Mouse (Mus musculus) frontal cortex, postnatal 10 days (tissue): ENCODE results near the gene Apela.

Source experiments
- DNase-seq, 2 experiments: peaks; one replicate each; pipeline ENCODE4 v3.0.0; 2022; ENCODE audit warnings: low spot score in 2 of 2, mixed read lengths in 1 of 2

The Apela gene

DNA sequence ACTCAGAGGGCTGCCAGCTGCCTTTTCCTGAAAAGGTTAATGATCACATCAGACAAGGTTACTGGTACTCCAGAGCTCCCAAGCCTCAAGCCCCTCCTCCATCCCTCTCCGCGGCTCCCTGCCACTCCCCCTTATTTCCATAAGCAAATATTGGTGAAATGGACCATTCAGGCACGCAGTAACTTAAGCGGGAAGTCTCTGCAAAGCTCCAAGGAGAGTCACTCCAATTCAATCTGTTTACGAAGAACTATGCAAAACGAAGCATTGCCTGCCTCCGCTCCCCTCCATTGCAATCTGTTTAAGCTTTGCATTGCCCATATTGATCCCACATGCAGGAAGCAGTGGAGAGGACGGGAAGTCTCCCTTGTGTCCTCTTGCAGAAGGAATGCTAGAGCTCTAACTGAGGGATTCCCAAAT is at the start of gene Apela:
Gene Apela (minus strand): TSS at position 220 of the 417 bp plus-strand sequence.
- no peak for DNase-seq

DNA sequence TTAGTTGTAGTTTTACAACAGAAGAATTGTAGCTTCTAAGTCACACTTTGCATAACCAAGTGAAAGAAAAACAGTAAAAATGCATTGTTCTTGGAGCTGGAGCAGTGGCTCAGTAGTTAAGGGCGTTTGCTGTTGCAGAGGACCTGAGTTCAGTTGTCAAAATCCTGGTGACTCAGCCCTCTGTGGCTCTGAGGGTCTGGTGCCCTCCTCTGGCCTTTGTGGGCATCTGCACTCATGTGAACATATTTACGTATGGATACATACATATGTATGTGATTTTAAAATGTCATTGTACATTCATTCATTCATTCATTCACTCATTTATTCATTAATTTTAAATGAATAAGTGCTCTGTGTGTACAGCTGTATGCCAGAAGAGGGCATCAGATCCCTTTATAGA is 48.5 kb upstream of the Apela start:
- DNase-seq, result no peak

DNA sequence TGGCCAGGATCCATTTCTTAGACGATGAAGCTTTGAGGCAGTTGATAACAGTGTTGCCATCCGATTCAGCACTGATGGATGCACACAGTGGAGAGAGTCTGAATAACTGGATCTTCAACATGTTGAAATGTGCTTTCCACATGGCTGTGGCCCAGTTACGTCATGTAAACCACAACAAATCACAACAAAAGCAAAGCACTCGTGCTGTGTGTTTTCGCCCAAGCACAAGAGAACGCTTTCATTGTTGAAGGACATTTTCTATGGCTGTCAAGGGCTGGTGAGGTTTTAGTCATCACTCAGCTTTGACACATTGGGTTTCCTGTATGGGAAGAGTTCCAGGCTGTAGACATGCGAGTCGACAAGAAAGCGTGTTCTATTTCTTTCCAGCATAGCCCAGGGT is 43.6 kb upstream of the Apela start:
- DNase-seq, result no peak

DNA sequence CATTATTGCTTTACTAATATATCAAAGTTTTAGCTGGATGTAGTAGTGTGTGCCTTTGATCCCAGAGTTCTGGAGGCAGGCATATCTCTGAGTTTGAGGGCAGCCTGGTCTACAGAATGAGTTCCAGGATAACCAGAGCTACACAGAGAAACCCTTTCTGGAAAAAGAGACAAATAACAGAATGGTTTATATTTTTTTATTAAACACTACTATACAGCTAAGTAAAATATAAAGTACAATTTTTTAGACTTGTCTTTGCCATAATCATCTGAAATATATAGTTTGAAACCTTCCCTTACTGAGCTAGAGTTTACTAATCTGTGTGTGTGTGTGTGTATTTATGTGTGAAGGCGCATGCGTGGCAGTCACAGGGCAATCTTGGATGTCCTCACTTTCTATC is 37.6 kb upstream of the Apela start, which contains the start of gene Gm10663:
Gene Gm10663 (plus strand): TSS at position 301 of the 400 bp plus-strand sequence.
- no peak for DNase-seq

DNA sequence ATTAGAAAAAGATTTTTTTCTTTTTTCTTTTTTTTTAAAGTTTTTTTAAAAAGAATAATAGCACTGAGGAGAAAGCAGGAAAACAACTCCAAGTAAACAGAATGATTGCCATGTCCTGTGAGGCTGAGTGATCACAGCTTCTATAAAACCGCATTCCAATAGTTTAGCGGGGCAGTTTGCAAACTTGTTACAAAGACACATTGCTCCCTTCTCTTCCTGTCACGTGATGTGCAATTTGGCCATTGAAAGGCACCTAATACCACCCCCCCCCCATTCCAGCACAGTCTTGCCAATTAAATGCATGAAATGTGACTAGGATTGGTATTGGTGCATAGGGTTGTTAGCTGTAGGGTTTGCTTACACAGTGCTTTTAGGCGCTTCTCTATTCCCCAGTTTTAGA is 33.9 kb upstream of the Apela start:
- no peak for DNase-seq

DNA sequence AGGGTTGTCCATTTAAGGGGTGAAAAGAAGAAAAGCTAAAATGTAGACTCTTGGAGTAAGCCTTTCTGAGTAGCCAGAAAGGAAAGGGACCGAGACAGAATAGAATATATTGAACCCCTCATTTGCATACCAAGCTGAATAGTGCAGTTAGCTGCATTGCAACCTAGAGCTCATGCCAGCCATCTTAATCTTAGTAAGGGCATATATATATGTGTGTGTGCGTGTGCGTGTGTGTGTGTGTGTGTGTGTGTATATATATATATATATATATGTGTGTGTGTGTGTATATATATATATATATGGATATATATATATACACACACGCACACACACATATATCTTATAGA is 31.3 kb upstream of the Apela start:
- DNase-seq, result no peak

DNA sequence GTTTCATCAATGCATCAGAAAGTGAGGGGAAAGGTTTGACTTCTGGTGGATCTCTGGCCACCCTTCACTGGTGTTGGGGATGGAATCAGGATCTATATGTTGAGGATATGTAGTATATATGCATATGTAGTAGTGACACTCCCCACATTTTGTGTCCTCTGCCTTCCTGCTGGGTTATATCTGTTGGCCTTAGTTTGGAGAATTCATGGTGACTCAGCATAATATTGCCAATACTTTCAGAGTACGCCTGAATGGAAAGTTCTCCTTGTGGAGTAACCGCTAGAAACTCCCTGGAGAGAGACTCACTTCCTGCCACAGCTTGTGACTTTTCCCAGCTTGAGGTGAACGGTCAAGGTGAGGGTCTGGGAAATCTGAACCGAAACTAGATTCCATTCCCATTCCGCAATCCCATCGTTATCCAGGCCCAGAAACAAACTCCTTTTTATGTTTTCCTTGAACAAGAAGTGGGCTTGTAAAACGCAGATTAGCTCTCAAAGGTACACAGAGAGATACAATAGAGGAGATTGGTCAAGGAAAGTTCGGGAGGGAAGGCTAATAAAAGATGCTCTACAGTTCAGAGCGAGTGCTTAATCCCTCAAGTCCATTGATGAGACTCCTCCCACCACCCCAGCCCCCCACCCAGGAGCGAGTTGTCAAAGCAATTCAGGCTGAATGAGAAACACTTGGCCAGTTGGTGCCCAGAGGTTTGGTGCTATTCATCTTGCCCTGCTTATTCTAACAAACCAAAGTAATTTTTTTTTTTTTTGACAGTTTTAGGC is 30.7 kb upstream of the Apela start:
- DNase-seq, result no peak

DNA sequence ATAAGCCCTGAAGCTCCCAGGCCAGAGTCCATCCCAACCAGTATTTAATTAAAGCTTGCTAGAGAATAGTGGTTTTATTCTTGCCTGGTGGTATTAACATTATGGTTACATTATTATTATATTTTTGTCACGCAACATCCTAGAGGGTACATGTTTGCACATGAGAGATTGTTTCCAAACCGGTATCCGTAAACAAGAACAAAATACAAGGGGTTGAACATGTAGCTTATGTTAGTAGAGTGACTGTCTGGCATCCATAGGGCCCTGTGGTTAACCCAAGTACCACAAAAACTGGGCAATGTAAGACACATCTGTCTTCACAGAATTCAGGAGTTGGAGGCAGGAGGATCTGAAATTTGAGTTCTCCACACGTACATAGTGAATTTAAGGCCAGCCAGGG is 29.9 kb upstream of the Apela start:
- DNase-seq, result no peak

DNA sequence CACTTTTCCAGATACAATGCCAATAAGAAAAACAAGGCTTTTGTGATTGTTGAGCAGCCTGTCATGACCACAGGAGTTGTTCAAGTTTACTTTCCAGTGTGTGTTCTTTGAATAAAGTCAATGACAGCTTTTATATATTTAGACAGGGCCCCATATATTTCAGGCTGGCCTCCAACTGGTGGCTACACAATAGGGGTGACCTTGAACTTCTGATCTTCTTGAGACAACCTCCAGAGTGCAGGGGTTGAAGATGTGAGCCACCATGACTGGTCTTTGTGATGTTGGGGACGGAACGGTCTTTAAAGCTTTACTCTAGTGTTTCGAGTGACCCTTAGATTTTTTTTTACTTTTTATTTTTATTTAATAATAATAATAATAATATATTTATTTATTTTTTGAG is 28.5 kb upstream of the Apela start:
- DNase-seq, result no peak

DNA sequence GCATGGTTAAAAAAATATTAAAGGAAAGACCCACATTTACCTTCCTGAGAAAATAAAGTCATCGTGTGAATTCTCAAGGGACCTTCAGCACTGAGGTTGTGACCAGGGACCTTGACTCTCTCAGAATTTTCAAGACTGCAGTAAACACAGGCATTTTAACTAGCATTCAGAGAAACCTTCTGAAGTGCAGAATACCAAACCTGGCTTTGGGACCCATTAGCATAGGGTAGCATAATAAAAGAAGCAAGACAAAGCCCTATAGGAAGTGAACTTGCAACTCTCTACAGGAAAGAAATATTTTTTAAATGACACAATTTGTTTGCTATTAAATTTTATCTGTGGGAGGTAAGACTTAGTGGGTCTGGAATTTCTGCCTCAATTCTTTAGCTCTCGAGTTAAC is 26.9 kb upstream of the Apela start:
- DNase-seq, result no peak

DNA sequence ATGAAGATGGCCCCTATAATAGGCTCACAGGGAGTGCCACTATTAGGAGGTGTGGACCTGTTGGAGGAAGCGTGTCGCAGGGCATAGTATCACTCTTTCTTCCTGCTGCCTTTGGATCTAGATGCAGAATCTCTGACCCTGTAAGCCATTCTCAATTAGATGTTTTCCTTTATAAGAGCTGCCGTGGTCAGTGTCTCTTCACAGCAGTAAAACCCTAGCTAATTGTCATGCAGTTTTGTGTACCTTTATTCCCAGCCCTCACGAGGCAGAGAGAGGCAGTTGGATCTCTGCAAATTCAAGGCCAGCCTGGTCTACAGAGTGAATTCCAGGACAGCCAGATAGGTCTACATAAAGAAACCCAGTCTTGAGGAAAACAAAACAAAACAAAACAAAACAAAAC is 25.1 kb upstream of the Apela start:
- no peak for DNase-seq

DNA sequence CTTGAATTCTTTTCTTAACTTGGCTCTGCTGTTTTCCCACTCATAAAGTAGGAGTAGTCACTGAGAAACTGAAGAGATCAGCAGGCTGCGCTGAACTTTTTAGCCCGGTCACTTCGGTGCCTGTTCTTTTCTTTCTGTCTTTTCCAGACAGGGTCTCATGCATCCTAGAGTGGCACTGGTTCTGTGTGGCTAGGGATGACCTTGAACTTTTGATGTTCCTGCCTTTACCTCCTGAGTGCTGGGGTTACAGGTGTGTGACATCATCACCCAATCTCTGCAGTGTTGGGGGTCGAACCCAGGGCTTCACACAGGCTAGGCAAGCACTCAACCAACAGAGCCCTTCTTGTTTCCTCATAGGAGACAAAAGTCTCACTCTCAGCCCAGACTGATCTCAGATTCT is 19.6 kb upstream of the Apela start:
- no peak for DNase-seq

DNA sequence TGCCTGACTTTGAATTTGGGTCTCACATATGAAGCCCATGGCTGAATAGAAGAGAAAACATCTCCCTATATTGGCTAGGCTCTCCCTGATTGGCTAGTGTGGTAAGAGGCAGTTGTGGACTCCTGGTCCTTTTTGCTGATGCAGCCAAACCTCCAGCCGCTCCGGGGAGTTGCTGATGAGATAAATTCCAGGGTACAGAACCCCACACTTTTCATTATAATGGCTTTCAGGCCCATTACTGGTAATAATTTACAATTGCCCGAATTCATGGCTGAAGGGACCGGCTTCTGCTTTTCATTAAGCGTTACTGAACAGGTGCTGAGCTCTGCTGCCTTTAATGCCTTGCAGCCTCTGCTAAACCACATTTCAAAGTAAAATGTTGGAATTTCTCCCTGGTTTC is 16.8 kb upstream of the Apela start:
- DNase-seq, result no peak

DNA sequence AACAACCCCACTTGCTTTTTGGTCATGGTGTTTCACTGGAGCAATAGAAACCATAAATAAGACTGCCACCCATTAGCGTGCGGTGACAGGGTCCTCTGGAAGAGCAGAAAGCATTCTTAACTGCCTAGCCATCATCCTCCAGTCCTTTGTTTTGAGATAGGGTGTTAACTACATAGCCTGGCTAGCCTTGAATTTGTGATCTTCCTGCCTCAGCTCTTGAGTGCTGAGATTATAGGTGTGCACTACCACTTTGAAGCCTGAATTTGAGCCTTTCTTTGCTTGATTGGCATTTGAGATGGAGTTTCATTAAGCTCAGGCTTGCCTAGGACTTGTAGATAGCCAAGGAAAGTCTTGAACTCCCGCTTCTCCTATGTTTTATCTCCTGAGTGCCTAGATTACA is 16.4 kb upstream of the Apela start:
- DNase-seq, result no peak

DNA sequence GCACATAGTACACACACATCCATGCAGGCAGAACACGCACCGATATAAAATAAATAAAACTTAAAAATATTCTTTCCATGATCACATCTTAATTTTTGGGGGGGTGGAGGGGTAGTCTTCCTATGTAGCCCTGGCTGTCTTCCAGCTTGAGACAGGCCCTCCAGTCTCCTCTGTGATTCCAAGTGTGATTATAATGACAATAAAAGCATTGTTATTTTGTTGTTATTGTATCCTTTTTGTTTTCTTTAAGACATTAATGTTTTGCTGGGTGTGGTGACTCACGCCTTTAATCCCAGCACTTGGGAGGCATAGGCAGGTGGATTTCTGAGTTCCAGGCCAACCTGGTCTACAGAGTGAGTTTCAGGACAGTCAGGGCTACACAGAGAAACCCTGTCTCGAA is 10.7 kb upstream of the Apela start:
- no peak for DNase-seq

DNA sequence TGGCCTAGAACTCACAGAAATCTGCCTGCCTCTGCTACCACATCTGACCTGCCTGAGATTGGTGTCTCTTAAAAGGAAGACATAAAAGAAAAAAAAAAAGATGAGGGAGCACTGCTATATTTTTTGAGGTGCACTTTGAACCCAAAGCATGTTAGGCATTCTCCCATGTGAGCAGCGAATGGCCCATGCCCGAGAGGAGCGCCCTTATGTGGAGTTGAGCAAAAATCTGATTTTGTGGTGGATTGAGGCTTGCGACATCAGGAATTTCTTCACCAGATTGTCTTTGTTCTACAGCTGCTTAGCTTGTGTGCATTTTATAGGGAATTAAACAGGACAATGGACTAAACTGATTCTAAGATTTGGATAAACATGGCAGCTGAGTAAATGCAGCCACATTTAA is 10.1 kb upstream of the Apela start:
- no peak for DNase-seq

DNA sequence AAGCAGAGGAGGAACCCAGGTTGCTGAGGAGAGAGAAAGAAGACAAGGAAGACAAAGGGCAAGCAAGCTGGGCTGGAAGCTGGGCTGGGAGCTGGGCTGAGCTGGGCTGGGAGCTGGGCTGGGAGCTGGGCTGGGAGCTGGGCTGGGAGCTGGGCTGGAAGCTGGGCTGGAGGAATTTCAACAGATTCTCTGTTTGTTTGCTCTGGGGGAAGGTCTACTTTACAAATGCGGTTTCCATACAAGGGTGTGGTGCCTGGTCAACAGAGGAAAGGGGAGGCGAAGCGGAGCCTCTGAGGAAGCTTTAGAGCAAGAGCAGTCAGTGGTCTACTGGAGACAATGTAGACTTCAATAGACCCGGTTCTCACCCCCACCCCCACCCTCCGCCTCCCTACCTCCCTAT is 9.4 kb upstream of the Apela start:
- DNase-seq, result no peak

DNA sequence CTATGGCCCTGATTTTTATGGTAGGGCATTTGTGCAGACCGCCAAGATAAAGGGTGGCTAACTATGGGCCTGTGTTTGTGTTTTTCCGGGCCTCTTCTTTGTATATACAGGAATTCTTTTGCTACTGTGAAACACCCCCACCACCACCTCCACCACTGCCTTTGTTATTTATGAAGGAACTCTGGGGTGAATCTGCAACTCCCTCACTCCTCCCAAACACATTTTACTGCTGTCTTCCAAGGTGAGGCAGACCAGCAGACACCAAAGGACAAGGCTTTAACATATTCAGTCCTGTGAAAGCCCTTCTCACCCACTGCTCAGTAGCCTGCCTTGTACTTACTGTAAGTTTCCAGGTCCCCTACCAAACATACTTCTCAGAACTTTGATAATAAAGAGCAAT is 3.0 kb downstream of the Apela start:
- no peak for DNase-seq

DNA sequence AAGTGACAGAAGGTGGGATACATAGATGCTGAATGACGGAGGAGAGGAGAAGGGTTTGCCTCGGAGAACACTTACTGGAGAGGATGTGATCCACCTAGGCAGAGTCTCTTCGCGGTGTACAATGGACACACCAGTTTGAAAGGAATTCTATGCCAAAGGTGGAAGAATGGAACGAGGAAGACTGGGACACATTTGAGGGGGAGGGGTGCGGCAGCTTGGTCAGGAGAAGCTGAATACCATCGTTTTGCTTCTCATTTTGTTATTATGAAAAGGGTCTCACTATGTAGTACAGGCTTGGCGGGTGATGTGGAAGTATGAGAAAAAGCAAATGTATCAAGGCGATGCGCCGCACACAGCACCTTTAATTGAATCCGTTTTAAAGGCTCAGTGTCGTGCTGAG is 4.1 kb downstream of the Apela start:
- DNase-seq, result no peak

DNA sequence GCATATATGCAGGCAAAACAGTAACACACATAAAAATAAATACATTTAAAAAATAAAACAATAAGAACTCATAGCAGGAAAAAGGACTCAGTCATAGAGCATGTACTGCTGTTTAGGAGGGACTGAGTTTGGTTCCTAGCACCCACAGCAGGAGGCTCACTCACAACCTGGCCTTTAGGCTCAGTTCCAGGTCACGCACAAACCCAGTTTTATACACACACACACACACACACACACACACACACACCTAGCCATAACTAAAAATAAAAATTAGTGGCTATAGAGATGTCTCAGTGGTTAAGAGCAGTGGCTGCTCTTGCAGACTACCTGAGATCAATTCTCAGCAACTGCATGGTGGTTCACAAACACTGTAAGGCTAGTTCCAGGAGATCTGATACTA is 5.0 kb downstream of the Apela start:
- DNase-seq, result no peak

DNA sequence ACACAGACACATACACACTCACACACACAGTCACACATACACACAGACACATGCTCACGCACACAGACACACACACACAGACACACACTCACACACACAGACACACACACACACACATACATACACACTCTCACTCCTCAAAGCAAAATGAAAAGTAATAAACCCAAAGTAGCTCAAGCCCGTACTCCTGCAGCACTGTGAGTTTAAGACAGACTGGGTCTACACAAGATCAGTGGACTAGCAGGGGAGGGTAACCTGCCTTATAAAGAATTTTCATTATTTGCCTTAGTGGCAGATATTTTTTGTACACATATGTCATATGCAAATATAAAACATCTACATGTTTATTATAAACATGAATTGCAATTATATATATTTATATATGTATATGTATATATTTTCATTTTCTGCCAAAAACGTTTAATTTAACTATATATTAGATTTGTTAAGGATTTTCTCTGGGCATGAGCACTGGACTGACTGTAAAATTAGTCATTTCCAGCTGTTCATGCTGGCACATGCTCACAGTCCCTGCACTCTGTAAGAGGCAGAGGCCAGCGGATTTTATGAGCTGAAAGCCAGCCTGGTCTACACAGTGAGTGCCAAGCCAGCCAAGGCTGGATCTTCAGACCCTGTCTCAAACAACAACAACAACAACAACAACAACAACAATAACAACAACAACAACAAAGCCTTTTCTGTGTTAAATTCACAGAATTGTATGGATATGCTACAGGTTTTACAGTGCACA is 6.2 kb downstream of the Apela start:
- DNase-seq, result no peak

DNA sequence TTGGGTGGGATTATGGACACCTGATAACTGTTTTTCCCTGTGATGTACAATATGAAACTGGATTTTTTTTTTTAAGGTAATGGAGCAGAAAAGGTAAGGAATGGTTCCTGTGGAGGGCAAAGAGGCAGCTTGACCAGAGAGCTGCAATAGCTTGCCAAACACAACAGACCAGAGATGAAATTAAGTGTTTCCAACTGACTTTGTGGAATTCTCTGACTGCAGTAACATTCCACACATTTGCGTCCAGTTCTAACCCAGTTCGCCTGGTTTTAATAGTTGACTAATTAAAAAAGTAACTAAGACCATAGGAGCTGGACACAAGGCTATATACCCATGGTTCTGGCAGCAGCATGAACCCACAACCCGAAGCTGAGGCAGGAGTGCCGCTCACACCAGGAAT is 7.4 kb downstream of the Apela start:
- DNase-seq, result no peak

DNA sequence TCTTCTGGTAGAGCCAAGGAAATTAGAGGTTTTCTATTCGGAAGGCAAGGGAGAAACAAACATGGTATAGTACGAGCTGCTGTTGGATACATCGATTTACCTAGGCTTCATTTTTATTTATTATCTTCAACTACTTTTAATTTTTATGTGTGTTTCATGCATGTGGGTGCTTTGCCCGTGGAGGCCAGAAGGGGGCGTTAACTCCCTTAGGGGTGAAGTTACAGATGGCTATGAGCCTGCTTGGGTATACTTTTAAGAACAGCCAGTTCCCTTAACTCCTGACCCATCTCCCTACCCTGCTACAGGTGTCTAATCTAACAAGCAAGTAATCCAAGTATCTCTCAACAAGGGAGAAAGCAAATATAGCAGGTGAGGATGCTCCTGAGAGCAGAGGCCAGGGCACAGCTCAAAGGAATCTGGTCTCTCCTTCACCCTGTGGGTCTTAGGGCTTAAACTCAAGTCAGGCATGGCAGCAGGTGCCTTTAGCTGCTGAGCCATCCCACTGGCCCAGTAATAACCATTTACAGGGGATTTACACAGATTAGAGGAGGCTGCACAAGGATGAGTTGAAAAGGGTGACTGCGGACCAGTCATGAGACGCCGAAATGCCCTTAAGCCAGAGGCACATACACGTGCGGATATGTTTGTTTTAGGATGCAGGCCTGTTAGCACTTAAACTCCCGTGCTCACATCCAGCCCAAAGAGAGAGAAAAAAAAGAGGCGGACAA is 8.0 kb downstream of the Apela start:
- DNase-seq, result no peak
